Mouse (Mus musculus): ENCODE measurements around the gene Ap4s1.

DNA sequence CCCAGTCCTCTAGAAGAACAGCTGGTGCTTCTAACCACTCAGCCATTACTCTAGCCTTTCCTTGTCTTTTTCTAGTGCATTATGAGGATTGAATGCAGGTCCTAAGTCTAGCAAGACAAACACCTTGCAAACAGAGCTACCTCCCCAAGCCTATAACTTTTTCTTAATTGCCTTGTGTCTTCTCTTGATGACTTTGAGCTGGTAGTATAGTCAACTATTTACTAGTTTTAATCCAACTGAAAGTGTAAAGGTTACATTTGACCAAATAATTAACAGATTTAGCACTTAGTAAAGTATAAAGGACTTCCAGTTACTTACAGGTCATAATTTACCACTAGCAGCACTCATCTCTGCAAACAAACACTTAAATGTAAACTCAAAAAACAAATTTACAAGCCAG is 27.8 kb upstream of the Ap4s1 start:
- no peak for TF ChIP-seq CTCF (IDR thresholded peaks at IDR 0.05; ENCODE audit: low read depth)
- TF ChIP-seq EP300 (IDR thresholded peaks at IDR 0.05; ENCODE audit: low read depth) = no peak

All from liver, embryonic 14.5 days (tissue).